Mouse (Mus musculus) left cerebral cortex, adult 9 months (tissue): ENCODE measurements at regions not wholly inside any gene's neighbourhood (a gene's known extent, or its start where the extent isn't known, plus 50 kb on each side); places are given as distances from the start of the nearest gene placed in this dataset.
"Not testable (repeated sequence)": the region's sequence is repeated elsewhere in the genome, so short reads cannot be mapped to it uniquely, and the experiment has no call there.

ENCODE experiments used
- DNase-seq, 2 experiments: peaks; one replicate each; pipeline ENCODE4 v3.0.0; 2022; ENCODE audit warnings: low spot score in 2 of 2

DNA sequence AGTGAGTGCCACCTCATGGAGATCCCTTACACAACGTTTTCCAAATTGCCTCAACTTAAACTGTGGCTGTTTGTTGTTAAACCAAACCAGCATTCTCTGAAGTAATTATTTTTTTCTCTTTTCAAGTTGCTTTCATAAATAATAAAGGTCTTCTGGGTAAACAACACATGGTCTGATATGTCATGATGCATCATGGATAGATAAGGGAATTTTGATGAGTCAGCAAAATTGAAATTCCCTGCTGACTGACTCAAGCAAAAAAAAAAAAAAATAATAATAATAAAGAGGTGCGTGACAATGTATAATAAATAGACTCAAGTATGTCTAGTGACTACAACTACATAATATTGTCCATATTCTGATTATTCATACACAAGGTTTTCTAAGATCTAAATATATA lies 201.8 kb downstream of the Adgb start:
- no peak for DNase-seq

GRCm38 (mm10) chr10:10252540-10253318 lies 219.4 kb downstream of the Adgb start:
- peak; percentile 14 to 28 for DNase-seq

GRCm38 (mm10) chr10:10252136-10252535 lies 220.0 kb downstream of the Adgb start:
- peak in 1 of 2 experiments; percentile 31 for DNase-seq

DNA sequence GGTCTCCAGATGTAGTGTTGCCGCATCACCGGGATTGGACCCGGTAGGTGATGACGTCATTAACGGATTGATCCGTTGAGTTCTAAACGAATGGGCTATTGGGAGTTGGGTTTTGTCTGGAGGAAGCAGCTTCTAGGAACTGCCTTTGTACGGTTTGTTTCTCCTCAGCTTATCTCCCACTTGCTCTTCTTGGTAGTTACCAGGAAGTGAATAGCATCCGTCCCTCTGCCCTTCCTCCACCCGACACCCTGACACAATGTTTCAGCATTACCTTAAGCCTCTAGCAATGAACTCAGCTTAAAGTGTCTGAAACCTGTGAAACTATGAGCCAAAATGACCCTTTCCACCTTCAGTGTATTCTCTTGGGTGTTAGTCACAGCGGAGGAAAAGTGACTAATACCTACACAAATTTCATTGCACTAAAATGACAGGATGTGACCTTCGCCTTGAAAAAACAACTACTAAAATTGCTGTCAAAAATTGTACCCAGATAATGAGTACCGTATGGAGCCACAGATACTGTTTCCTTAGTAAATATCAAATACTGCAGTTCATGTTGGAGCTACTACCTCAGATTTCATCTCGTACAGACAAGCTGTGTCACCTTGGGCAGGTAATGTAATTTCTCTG lies 237.1 kb downstream of the Adgb start:
- DNase-seq = no peak

GRCm38 (mm10) chr10:10224582-10225144 lies 247.5 kb downstream of the Adgb start:
- no peak for DNase-seq

DNA sequence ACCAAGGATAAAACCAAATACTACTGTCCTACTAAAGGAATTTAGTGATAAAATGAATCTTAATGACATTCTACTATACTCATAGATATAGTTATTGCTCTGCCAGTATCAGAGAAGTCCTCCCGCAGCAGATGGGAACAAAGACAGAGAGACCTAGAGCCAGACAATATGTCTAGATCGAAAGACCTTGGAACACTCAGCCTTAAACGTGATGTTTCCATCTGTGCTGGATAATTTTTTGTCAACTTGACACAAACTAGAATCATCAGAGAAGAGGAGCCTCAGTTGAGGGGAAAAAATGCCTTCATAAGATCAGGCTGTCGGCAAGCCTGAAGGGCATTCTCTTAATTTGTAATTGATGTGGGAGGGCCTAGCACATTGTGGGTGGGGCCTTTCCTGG lies 252.4 kb downstream of the Adgb start:
- DNase-seq = no peak

GRCm38 (mm10) chr10:10216892-10217291 lies 255.2 kb downstream of the Adgb start:
- DNase-seq = no peak

GRCm38 (mm10) chr10:10215376-10215775 lies 256.8 kb downstream of the Adgb start:
- DNase-seq = no peak

GRCm38 (mm10) chr10:10208354-10208753 lies 263.8 kb downstream of the Adgb start:
- no peak for DNase-seq

- DNase-seq = no peak
Observed at GRCm38 (mm10) chr10:10205805-10206520, 266.2 kb downstream of the Adgb start.

- no peak for DNase-seq
Observed at GRCm38 (mm10) chr10:10203982-10204381, 268.1 kb downstream of the Adgb start.

DNA sequence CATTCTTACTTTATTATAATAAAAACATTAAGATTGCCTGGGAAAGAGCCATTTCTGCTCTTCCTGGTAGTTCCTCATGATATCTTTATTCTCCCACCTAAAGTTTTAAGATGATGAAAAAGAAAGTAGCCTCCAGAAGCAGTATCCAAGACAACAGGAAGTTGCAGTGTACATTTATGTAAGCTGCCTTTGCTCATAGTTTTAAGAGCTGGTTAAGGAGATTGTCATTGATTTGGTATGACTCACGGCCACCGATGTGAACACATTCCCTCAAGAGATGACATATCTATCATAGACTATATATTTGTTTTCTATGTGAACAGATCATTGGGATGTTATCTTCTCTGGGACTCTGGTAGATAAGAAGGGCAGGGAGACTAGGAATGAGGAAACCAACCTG lies 281.8 kb downstream of the Adgb start:
- no peak for DNase-seq

DNA sequence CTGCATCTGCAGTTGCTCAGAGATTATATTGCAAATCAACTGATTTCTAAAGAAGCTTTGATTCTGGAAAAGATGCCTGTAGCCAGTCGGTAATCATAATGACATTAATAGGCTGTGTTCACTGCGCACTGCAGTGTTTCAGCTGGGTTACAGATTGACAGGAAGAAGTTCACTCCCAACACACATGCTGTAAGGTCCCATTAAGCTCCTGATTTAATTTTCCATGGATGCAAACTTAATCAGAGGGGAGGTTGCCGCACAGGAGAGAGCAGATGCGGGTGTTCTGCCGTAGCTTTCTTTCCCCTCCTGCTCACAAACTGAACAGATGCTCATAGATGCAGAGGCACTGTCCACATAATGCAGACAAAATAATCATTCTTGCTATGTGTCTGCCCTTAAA lies 284.0 kb downstream of the Adgb start:
- DNase-seq = no peak

DNA sequence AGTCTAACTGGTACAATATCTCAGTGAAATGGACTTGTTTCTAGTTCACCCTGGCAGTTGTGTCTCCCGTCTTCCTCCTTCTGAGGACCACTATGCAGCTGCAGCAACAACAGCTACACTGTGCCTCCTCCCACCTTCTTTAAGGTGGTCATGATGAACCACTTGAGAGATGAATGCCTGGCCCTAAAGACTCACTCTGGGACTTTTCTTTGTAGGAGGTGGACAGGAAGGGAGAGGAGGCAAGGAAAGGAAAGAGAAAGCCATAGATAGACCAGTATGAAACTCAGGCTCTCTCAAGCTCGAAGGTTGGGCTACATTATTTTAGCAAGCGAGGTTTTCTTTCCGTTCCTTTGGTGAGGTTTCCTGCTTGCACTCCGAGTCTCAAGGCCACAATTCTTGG lies 285.4 kb downstream of the Adgb start:
- no peak for DNase-seq

DNA sequence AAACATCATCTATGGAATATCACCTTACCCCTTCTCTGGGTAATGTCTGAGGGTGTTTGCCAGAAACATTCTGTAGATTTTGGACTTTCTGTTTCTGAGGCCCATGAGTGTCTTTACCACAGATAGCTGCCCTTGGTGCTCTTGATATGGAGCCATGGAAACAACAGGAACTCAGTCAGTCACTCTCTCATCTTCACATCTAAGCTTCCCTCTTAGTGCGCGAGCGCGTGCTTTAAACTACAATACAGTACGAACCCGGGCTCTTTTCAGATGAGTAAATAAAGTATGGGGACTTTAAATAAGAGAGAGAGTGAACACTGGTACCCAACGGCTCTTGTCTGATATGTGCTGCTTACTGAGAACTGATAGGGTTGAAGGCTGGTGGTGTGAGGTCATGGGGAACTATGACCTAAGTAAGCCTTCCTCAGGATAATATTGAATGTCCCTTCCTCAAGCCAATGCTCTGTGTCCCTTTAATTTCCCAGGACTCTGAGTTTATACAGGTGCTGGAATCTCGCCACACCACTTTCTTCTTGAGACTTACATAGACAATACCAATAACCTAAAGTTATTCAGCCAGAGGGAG lies 284.5 kb upstream of the Stxbp5 start:
- DNase-seq = no peak

- no peak for DNase-seq
Observed at GRCm38 (mm10) chr10:10184386-10184785, 283.5 kb upstream of the Stxbp5 start.

DNA sequence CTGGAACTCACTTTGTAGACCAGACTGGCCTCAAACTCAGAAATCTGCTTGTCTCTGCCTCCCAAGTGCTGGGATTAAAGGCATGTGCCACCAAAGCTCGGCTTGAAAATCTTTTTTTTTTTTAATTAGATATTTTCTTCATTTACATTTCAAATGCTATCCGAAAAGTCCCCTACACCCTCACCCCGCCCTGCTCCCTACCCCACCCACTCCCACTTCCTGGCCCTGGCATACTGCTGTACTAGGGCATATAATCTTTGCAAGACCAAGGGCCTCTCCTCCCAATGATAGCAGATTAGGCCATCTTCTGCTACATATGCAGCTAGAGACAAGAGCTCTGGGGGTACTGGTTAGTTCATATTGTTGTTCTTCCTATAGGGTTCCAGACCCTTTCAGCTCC lies 276.2 kb upstream of the Stxbp5 start:
- DNase-seq = not testable (repeated sequence)
